Mouse (Mus musculus): Measurements from ENCODE around the gene Luzp1. TPM values are rescaled to one million over a fixed set of nuclear protein-coding genes. Genes with fewer than 3 reads are reported as not detected.
A peak's percentile ranks its signal among the peaks of the same experiment; 100 is the strongest.

The Luzp1 gene
- 10 to 100 TPM; 32.6 to 36.2 TPM for total RNA-seq (2021)
- long read RNA-seq, experiment 1, full-length matches to known transcripts, result 5 of 14 reads
- long read RNA-seq, experiment 1, partial matches to known transcripts, result 1 of 14 reads
- long read RNA-seq, experiment 1, other reads (novel, unspliced or antisense), result 8 of 14 reads
- long read RNA-seq, experiment 2, full-length matches to known transcripts, result 8 of 14 reads
- long read RNA-seq, experiment 2, partial matches to known transcripts, result 1 of 14 reads
- long read RNA-seq, experiment 2, other reads (novel, unspliced or antisense), result 5 of 14 reads

DNA sequence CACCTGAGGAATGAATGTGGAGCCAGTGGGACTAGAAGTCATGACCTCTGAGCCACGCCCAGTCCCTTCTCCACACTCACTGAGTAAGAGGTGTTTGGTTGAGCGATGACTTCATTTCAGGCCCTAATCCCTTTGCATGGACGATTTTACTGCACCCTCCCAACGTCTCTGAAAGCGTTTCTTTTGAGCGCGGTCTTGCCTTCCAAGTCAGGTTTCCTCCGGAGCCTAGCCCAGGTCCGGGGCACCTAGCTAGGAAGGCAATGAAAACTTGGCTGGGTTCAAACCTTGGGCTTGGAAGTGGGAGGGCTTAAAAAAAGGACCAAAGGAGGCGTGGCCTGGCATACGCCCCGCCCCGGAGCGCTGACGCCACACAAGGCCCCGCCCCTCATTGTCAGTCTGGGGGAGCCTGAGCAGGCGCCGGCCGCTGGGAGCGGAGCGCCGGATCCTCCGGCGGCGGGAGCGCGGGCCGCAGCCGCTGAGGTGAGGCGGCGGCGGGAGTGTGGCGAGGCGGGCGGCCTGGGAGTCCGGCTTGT, at the start of gene Luzp1:
Gene Luzp1 (plus strand): TSS at position 391 of the 533 bp plus-strand sequence.
- DNase-seq (ENCODE audit: low spot score in 2 of 2), result peak; percentile 88 to 92

DNA sequence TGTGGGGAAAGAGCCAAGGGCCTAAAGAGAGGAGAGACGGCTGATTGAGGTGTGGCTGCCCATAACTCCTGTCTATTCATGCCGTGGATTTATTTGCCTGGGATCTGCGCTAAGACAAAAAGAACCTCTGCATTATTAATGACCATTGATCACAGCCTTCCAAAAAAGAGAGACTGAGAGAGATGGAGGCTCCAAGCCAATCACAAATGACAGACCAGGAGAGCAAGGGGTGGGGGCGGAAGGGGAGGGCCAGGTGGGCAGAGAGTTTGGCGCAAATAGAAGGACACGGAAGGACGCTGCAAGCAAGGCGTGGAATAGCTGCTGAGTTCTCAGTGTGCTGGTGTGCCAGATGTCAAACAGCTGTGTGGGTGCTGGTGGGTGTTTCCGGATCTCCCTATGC, 46.3 kb upstream of the Luzp1 start, which contains the start of gene Htr1d:
Gene Htr1d (plus strand): TSS at position 301 of the 400 bp plus-strand sequence.
- no peak for DNase-seq (ENCODE audit: low spot score in 2 of 2)

DNA sequence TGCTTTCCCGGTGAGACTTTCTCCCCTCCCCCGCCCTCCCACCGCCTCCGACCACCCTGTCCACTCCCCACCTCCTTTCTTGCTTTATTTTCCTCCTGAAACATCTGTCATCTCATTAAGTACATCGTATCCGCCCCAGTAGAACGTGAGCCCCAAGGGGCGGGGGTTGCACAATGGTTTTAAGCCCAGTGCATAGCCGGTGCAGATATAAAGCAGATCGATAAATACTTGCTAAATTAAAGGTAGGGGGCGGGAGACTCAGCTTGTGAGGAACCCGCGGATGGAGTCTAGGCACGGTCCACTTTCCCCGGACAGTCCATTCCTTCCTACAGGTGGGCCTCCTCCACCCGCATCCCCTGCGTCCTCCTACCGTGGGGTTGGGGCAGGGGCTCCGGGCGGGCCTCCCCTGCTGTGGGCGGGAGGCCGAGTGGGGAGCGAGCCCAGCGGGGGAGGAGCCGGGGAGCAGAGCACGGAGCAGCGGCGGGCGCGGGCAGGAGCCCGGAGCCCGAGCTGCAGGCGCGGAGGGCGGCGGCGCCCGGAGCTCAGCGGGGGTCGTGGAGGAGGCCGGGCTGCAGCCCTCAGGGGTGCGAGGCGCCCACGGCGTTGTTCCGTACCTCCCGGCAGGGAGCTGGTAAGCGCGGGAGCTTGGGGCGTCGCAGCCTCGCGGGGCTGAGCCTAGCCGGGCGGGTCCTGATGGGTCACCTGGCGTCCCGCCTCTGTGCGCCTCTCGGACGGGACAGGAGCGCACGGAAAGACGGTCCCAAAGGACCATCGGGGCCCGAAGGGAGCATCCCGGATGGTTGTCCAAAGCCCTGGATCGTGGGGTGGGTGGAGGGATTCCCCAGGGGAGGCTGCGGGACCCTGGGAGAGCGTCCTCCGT, 45.2 kb upstream of the Luzp1 start:
- DNase-seq (ENCODE audit: low spot score in 2 of 2), result peak in 1 of 2 experiments; percentile 11

DNA sequence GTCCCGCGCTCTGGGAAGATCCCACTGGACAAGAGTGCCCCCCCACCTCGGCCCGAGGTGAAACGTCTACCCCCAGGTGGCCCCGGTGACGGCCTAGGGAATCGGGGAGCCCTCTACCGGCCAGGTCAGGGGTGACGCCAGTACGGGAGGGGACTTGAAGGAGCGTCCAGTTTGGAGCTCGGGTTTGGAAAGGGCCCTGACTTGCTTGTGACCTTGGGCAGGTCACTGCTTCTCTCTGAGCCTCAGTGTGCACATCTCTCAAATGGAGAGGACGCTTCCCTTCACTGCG, 44.6 kb upstream of the Luzp1 start:
- DNase-seq (ENCODE audit: low spot score in 2 of 2), result no peak

DNA sequence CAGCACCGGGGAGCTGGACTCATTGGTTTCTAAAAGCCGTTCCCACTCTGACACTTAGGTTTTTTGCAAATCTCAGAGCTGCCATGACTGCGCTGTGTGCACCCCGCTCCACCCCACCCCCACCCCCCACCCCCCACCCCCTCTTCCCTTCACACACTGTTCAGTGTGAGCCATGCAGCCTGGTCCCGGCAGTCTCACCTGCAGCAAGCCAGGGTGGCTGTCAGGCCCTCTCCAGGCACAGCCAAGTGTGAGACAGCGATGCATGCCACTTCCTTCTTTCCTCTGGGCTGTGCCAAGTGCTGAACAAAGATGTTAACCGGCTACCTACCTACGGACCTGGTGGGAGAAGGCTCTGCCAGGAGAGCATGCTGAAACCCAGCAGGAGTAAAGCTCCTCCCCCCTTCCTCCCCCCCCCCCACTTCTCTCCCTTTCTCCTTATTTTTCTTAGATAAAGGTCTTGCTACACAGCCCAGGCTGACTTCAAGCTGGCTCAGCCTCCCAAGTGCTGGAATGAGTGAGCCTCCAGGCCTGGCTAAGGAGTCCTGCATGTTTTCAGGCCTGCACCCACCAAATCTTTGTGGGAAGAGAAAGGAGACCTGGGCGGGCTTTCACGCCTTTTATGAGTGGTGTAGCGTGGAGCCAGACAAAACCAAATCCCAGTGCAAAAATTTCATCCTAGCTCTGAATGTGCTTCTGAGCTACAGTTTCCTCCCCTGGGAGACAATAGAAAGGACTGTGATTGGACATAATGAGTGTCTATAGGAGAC, 38.8 kb upstream of the Luzp1 start:
- DNase-seq (ENCODE audit: low spot score in 2 of 2), result no peak

DNA sequence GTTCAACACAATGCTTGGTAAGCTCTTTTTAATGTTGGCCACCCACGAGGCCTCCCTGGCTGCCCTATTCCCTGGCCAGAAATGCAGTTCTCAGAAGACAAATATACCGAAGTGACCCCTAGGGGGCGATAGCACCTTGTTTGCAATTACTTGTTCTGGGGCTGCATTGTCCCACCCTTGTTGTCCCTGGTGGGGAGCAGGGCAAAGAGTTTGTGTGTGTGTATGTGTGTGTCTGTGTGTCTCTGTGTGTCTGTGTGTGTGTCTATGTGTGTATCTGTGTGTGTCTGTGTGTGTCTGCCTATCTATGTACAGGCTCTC, 38.2 kb upstream of the Luzp1 start:
- peak; percentile 34 to 72 for DNase-seq (ENCODE audit: low spot score in 2 of 2)

DNA sequence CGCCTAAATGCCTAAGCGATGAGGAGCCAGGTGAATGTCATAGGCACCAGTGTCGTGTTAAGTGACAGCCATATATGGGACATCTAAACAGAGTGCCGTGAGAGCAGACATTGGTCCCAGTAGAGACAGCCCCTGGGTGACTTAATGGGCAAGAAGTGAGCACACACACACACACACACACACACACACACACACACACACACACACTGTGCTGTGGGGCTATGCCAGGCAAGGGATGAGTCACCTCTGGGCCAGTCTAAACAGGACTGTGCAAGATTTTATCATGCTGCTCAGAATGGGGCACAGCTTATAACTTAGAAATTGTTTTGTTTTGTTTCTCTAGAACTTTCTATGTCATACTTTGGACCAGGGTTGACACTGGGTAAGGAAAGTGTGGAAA, 35.5 kb upstream of the Luzp1 start:
- DNase-seq (ENCODE audit: low spot score in 2 of 2), result no peak

DNA sequence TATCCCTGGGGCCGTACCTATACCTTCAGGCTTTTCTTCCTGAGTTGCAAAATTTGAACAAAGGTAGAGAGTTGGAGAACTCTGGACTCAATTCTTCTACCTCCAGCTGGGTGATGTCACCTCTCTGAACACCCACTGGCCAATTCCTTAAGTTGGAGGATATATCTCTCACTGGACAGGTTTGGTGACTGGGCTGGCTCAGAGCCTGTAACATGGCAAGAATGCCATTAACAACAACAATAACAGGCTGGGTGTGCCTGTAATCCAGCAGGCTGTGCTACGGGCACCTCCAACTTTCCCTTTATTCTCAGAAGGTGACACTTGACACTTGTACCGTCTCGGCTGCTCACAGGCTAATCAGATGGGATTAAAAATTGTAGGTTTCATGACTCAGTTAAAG, 30.5 kb upstream of the Luzp1 start:
- DNase-seq (ENCODE audit: low spot score in 2 of 2), result no peak

DNA sequence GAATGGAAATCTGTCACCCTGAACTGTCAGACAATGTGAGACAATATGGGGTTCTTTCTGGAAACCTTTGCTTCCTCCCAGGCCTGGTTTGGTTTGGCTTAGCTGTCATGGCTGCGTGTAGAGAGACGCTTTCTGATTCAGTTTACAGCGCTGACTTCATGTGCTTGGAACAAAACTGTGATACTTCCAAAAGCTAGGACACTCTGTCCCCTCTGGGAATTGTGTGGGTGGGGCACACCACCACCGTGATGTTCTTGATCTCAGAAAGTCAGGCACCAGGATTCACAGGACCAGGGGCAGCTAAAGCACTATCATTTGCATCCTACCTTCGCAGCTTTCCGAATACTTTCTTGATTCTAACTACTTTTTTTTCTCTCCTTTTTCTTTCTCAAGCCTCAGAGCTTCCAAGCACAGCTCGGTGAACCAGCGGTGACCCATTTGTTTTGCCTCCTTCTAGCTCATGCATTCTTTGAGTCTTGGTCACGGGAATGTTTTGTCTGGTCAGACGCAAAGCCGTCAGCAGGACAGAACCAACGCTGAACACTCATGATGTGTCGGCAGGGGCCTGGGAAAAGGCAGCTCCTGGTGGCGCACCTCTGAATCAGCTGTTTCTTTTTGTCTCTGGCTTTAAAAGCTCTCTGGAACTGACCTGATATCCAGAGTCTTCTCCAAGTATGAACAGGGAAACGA, 28.1 kb upstream of the Luzp1 start:
- DNase-seq (ENCODE audit: low spot score in 2 of 2), result no peak

DNA sequence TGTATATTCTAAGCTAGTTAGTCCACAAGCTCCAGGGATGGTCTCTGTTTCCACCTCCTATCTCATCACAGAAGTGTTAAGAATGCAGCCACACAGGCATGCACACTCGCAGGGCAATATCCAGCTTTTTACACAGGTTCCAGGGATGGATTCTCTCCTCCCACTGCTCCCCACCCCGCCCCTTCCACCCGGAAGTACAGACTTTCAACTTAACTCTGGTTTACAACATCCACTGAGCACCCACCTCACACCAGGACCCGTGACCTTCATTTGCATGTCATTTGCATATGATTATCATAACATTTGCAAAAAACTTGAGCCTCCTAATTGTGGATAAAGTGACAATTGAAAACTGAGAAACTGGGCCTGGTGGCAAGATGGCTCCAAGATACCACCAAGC, 25.0 kb upstream of the Luzp1 start:
- DNase-seq (ENCODE audit: low spot score in 2 of 2), result no peak

DNA sequence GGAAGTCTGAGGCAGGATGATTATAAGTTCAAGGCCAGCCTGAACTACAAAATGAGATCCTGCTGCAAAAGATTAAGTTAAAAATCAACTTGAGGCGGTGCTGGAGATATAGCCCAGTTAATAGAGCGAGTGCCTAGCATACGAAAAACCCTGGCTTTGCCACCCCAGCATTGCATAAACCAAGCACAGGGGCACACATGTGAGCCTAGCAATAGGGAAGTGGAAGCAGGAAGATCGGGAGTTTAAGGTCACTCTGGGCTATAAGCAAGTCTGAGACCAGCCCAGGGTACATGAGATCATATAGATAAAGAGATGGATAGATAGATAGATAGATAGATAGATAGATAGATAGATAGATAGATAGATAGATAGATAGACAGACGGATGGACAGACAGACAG, 19.8 kb upstream of the Luzp1 start:
- no peak for DNase-seq (ENCODE audit: low spot score in 2 of 2)

DNA sequence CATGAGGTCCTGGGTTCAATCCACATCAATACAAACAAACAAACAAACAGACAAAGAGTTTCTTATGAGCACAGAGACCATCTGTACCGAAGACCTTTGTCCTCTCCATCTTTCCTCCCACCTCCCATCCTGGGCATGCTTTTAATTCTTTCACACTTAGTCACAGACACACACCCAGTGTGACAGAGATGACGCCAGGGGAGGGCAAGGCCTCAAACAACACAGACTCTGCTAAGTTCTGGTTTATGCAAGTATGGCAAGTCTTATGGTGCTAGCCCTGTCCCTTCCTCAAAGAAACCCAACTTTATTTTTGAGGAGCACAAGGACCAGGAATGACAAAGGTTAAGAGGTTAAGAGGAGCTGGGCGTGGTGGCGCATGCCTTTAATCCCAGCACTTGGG, 19.3 kb upstream of the Luzp1 start:
- DNase-seq (ENCODE audit: low spot score in 2 of 2), result no peak

DNA sequence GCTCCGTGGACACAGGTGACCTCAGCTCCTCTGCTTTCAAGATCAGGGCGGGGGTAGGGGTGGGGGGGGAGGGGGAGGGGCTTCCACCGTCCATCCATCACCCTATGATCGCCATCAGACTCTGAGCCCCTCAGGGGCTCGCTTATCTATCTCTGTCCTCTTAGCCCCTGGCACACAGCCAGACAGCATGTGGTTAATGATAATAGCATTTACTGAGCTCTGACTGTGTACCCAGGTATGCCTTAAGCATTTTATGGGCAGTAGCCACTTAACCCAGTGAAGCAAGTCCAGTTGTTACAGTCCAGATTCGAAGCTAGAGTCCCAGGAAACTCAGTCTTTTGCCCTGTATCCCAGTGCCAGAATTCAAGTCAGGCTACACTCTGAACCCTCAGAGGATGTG, 18.0 kb upstream of the Luzp1 start:
- DNase-seq (ENCODE audit: low spot score in 2 of 2), result no peak

DNA sequence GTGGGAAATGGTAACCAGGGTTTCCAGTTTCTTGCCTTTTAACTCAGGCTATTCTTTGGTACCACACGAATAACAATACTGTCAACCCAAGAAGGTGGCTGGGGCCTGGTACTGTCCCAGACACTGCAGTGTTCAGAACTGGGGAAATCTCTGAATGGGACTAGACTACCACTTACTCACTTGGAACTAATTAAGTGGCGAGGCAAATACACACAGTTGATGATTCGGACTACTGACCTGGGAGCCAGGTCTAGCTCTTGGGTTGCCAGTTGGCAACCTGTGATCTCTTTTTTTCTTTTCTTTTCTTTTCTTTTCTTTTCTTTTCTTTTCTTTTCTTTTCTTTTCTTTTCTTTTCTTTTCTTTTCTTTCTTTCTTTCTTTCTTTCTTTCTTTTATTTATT, 17.3 kb upstream of the Luzp1 start:
- DNase-seq (ENCODE audit: low spot score in 2 of 2), result no peak

DNA sequence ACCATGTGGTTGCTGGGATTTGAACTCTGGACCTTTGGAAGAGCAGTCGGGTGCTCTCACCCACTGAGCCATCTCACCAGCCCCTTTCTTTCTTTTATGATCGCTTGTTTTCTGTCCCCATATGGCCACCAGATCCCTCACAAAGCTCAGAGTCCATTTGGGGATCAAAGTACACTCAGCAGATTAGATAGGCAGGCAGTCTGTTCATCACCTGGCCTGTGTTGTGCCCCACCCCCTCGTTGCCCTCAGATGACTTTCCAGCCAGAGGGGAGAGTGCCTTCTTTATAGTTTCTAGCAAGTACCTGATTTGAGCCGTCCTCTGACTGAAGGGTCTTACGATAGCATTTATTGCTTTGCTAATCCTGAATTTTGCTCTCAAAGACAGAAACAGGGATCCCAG, 16.8 kb upstream of the Luzp1 start:
- no peak for DNase-seq (ENCODE audit: low spot score in 2 of 2)

DNA sequence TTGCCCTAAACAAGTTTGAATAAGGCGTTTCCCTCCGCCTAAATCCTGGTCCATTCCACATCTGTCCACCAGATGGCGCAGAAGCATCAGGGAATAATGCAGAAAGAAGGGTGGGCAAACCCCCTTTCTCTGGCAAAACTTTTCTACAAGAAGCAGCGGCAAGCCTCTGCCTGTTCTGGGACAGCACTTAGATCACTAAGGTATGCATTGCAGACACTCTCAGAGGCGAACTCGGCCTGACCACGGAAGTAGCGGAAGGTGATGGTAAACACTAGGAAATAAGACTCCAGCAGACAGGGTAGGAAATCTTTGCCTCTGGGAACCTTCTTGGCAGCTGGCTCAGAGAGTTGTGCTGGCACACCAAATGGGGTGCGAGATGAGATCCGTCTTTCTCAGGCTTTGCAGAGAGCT, 14.7 kb upstream of the Luzp1 start:
- DNase-seq (ENCODE audit: low spot score in 2 of 2), result peak; percentile 57 to 84

DNA sequence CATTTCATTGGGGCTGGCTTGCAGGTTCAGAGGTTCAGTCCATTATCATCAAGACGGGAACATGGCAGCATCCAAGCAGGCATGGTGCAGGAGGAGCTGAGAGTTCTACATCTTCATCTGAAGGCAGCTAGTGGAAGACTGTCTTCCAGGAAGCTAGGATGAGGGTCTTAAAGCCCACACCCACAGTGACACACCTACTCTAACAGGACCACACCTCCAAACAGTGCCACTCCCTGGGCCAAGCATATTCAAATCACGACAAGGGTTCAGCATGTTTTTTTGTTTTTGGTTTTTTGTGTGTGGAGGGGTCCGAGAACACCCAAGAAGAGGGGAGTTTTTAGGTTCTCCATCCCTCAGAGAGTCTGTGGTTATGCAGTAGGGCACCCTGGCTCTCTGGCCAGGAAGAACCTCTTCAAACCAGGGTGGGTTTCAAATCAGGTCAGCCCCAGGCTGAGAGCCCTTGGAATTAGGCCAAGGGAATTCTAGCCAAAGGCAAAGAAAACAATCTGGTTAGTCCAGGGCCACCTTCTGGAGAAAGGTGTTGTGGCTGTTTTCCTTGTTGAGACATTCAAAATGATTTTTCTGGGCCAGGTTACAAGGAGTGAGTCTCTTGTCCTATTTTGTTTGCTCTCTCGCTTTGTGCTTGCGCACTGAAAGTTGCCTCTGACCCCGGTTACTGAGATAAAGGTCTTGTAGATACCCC, 12.9 kb upstream of the Luzp1 start:
- DNase-seq (ENCODE audit: low spot score in 2 of 2), result no peak

DNA sequence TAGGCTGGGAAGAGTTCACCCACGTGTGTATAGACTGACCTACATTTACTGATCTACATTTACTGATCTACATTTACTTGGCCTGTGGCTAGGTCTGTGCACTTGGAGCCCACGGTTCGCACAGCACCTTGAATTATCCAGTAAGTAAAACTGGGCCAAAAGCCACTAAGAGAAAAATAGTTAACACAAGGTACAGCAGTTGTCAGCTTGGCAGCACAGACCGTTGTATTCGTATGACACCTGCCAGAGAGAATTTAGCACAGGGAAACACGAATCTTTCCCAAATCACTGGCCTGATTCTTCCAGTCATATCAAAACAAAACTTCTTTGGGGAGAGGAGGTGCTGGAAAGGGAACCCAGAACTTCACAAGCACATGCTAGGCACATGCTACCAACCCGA, 11.3 kb upstream of the Luzp1 start:
- DNase-seq (ENCODE audit: low spot score in 2 of 2), result no peak

DNA sequence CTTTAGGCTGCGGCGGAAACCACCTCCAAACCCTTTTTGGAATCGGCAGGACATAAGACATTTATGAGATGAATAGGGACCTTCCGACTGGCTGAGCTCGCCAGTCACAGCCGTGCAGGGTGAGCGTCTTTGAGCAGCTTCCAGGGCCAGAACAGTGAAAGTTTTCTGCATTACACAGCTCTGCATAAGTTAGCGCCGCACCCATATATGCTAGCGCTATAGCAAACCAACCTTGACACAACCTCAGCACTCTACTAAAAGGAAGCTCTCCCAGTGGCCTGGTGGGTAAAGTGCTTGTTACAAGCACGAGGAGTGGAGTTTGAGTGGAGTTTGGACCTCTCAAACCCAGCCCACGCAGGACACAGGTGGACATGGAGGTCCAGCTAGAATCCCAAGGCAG, 10.4 kb upstream of the Luzp1 start:
- DNase-seq (ENCODE audit: low spot score in 2 of 2), result no peak

DNA sequence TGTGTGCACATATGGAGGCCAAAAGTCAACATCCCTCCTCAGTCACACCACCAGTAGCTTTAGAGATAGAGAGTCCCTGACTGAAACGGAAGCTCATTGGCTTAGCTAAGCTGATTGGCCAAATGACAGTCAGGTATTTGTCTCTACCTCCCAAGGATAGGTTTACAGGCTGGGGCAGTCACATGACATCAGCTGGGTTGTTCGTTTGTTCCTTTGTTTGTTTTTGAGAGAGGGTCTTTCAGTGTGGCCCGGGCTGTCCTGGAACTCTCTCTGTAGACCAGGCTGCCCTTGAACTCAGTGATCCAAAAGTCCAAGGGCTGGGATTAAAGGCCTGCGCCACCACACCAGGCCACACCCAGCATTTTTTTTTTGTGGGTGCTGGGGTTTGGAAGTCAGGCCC, 8.4 kb upstream of the Luzp1 start:
- peak in 1 of 2 experiments; percentile 7 for DNase-seq (ENCODE audit: low spot score in 2 of 2)

DNA sequence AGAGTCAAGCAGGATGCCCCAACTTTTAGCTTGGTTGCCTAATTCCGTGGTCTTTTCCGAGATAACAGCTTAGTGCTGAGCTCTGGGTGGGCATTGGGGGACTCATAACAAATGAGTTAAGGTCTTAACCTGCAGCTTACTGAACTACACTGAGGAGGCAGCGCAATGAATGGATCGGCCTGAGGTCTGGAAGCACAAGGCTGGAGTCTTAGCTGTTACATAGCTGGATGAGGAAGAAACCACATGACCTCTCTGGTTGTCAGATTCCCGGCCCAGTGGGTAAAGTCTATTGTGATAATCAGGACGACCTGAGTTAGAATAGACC, 7.8 kb upstream of the Luzp1 start:
- no peak for DNase-seq (ENCODE audit: low spot score in 2 of 2)

All from gastrocnemius, postnatal 4 days (tissue).